Mouse (Mus musculus): Measurements from ENCODE around the gene Slc25a33.

DNA sequence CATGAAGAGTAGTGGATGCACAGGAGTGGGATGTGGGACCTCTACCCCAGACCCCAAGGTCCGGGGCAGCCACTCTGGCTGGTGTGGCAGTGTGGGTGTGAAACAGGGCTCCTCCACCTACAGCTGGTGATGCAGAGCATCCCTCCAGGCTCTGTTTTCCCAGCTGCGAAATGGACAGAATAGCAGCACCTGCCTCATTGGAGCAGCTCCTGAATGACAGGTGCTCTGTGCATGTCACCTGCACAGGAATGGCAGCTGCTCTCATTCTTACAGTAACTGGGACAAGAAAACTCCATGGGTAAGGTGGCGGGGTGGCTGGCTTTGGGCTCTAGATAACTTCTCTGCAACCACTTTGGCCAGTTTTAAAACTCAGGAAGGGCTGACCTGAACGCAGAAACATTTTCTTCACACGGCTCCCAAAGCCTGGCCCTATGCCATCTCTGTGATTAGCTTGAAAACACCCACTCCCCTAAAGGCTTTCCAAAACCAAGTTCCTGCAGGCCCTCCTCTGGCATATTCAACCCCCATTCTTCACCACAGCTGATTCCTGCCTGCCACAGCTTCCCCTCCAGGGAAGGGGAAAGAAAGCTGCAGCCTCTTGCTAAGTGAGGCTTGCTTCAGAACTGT lies 38.3 kb downstream of the Slc25a33 start:
- TF ChIP-seq CTCF (IDR thresholded peaks at IDR 0.05; ENCODE audit: low read depth): no peak
- no peak for TF ChIP-seq EP300 (IDR thresholded peaks at IDR 0.05; ENCODE audit: low read depth)
